Mouse (Mus musculus) liver, postnatal 0 days (tissue): ENCODE data around the gene Nfxl1.

Source experiments
- CTCF ChIP-seq: sonication (generic); IDR thresholded peaks from 2 replicates; pipeline ENCODE4 v1.5.1; 2016; ENCODE audit warnings: antibody characterized with exemption, low read depth
- EP300 ChIP-seq: IDR thresholded peaks from 2 replicates; pipeline ENCODE4 v1.6.1; 2016; ENCODE audit warnings: antibody characterized with exemption, low read depth, mild to moderate bottlenecking

GRCm38 (mm10) chr5:72558716-72559526, 563 bp downstream of the Nfxl1 start:
- TF ChIP-seq CTCF, result peak; percentile 9; the same call in 1 of the 2 replicates
- no peak for TF ChIP-seq EP300
